Mouse (Mus musculus) G1E-ER4 (cell line): ENCODE results near the gene Zfp788. TPM values are rescaled to one million over a fixed set of nuclear protein-coding genes. Genes with fewer than 3 reads are reported as not detected.

ENCODE experiments used
- GATA1 ChIP-seq: IDR thresholded peaks from one replicate; pipeline ENCODE4 v1.8.0; 2012; ENCODE audit warnings: low read length, inconsistent platforms
- polyA plus RNA-seq: library from polyadenylated mRNA; stranded (reverse); fragments of >175 nt; gene quantifications from 2 replicates; pipeline ENCODE4 v1.2.3, GENCODE M21; 2012

Gene Zfp788
- polyA plus RNA-seq = 0.10 and 0.40 TPM in 2 replicates

GRCm38 (mm10) chr7:41632409-41633220 is at the start of gene Zfp788:
Gene Zfp788, plus strand, starts transcription at chr7:41633203.
- no peak for TF ChIP-seq GATA1

DNA sequence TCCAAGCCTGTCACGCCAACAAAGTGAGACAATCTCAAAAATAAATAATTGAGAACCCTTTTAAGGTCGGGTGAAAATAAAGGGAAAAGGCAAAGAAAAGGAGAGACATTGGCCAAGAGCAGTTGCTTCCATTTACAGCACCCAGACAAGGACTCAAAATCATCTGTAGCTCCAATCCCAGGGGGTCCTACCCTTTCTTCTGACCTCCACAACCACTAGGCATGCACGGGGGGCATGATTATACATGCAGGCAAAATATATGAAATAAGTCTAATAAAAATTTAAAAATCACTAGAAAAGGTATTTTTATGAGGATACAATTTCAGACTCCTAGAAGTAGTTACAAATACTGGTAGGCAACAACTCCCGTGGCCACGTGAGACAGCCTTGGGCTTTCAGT is 34.4 kb upstream of the Zfp788 start:
- TF ChIP-seq GATA1 = no peak

- no peak for TF ChIP-seq GATA1
These were observed 33.8 kb upstream of the Zfp788 start, which contains the start of gene 2610021A01Rik for GRCm38 (mm10) chr7:41599034-41599813. Gene 2610021A01Rik, plus strand, starts transcription at chr7:41599230.

DNA sequence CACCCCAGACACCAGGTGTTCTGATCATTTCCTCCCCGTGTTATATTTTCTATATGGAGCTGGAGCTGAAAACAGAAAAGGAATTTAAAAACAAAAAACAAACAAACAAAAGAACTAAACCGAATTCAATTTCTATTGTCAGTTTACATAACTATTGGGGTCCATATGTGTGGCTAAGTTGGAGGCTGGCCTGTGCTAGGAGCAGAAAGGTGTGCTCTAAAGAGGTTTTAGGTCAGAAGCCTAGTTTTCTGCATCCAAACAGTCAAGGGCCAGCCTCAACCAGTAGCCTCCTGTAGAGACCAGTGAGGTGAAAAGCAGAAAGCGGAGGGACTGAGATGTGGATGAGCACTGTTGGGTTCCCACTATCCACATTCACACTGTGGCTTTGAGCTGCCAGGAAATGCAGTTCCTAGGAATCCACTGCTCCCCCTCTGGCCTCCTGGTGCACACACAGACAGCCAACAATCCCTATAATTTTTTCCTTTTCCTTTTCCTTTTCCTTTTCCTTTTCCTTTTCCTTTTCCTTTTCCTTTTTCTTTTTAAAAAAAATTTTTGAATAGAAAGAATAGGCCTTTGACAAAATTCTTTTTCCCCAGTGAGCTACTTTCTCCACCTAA is 33.0 kb upstream of the Zfp788 start:
- TF ChIP-seq GATA1 = no peak

DNA sequence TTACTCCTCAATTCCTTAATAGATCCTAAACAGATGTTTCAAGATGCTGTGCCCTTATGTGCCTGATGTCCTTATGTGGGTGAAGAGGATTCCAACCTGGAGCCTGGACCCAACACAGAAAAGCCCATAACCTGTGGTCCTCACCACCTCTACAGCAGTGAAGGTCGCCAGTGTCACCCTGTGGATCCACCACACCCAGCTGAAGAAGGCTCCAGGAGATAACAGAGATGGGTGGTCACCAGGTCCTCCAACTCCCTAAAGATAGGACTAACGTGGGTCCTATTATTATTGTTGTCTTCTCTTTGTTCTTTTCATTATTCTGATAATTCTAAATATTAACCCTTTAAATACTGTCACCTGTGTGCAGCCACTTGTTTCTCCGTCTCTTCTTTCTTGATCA is 21.3 kb upstream of the Zfp788 start:
- no peak for TF ChIP-seq GATA1

GRCm38 (mm10) chr7:41633221-41633984 is 400 bp downstream of the Zfp788 start:
- no peak for TF ChIP-seq GATA1

Other genes with a start within 250 kb of the Zfp788 start
- 0.39 and 0.68 TPM in 2 replicates for gene AI987944, start 239.8 kb upstream of the Zfp788 start, polyA plus RNA-seq
- not detected in 2 replicates for gene Vmn2r57, start 184.5 kb upstream of the Zfp788 start, polyA plus RNA-seq
- not detected in 2 replicates for gene Gm20449, start 133.8 kb upstream of the Zfp788 start, polyA plus RNA-seq
- 0.19 and 0.29 TPM in 2 replicates for gene AW146154, start 133.3 kb upstream of the Zfp788 start, polyA plus RNA-seq
- gene Gm6871, start 59.5 kb upstream of the Zfp788 start, polyA plus RNA-seq = 0.71 and 0.94 TPM in 2 replicates
- gene 2610021A01Rik, start 34.0 kb upstream of the Zfp788 start, polyA plus RNA-seq = 0.83 and 1.0 TPM in 2 replicates
- not detected in 2 replicates for gene Vmn2r58, start 239.5 kb downstream of the Zfp788 start, polyA plus RNA-seq